Mouse (Mus musculus) CD4-positive naive resting alpha-beta T cell, adult 57 days (primary cell): ENCODE measurements around the gene Pin4. TPM values are rescaled to one million over a fixed set of nuclear protein-coding genes. Genes with fewer than 3 reads are reported as not detected.

Source experiments
- total RNA-seq: library from RNA; stranded (reverse); gene quantifications from one replicate; pipeline ENCODE4 v1.2.4, GENCODE M21; 2023

The Pin4 gene
- total RNA-seq, result 15.8 TPM

DNA sequence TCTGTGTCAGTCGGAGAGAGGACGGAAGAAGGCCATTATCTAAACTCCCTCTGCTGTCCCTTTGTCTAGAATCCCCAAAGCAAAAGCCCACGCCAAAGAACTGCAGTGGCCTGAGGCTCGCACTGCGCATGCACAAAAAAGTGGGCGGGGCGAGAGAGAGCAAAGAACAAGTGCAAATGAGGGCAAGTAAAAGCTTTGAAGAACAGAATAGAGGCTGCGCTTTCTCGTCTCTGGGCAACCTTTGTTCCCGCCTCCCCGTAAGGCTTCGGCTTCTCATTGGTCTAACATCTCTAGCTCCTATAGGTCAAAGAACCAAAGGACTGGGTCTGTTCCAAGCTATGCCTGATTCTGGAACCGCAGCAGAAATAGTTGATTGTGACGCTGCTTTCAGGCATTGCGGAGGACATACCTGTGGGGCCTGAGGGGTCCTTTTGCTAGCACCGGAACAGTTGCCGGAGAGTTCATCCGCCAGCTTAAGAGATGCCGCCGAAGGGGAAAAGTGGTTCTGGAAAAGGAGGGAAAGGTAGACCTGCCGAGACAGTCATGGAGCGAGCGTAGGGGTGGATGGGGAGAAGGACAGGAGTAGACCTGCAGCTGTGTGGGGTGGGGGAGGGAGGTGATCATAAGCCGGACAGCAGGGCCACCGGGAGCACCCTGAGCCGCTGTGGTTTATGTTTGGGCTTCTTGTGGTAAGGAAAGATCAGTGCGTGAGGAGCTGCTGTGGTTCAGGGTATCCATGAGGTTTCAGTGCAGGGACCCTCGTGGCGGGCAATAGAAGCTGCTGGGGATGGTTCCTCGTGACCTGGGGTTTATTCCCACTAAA, at the start of gene Pin4:
Gene Pin4 (plus strand): TSS at position 406 of the 823 bp plus-strand sequence.

DNA sequence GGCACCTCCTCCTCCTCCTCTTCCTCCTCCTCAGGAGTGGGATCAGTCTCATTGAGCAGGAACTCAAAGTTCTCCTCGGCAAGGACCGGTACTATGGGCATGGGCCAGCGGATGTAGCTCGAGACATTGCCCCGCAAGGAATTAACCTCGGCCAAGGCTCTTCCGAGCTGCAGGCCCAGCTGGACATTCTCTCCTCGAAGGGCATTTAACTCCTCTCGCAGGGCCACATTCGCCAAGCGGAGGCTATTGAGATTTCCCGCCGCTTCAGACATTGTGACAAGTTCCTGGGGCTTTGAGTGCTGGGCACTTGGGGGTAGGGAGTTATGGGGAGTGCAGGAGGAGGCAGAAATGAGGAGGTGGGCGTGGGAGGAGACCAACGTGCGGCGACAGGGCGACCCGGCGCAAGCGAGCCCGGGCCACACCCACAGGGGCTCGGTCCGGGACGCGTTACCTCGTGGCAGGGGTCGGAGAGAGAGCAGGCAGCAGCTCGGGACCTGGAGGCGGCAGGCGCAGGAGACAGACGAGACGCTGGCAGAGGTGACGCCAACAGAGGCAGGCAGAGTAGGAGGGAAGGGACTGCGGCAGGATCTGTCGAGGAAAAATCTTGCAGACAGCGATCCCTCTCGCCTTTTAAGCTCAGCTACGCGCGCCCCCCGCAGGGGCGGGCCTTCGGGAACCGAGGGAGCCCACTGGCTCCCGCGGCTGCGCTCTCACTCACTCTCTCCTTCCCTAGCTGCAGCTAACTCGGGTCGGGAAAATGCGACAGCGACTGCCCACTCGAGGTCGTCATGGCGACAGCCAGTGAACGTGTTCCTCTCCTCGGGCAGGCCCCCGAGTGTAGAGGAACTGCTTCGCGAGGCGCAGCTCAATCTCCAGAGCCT, 48.4 kb upstream of the Pin4 start, which contains the start of gene Rtl5:
Gene Rtl5 (minus strand): TSS at position 714 of the 881 bp plus-strand sequence.

DNA sequence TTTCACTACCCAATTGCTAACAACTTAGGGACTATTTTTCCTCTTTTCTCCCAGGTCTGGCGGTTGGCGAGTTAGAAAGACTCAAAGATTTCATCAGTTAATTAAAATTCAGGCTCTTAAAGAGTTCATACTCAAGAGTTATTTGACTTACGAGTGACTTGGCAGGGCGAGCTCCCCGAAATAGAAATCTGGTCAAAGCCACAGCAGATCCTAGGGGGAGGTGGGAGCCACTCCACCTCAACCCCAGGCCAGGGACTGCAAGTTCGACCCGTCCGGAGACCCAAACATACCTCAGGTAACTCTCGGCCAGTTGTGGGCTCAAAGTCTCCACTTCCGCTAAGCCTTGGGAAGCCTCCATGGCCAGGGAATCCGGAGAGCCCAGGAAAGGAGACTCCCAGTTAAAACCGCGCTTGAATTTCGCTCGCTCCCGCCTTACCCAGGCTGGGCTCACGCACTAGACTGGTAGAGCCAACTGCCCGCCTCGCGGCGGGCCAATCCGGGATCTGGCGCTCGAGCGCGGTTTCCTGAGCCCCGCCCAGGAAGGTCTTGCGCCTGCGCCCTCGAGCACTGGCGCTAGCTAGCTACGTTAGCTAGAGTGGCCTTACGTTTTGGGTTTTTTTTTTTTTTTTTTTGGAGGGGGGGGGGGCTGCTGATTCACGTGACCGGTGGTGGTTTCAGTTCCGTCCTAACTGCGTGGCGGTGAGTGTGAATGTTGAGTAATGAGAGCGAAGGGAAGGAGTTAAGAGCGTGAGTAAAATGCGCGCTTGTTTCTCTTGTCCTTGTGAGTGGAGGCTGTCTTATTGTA, 37.6 kb downstream of the Pin4 start, which contains the start of gene Ercc6l:
Gene Ercc6l (minus strand): TSS at position 474 of the 805 bp plus-strand sequence.

Other genes starting within 250 kb of the Pin4 start
- 0.41 TPM for gene Rtl5, start 48.1 kb upstream of the Pin4 start, total RNA-seq
- gene Ercc6l, start 37.6 kb downstream of the Pin4 start, total RNA-seq, result 2.7 TPM
- gene Rps4x, start 69.9 kb downstream of the Pin4 start, total RNA-seq, result 3,164 TPM
- gene Cited1, start 132.7 kb downstream of the Pin4 start, total RNA-seq, result not detected